Mouse (Mus musculus): ENCODE results near the gene Gm37240.

Gene Gm37240

GRCm38 (mm10) chr3:85741767-85742166 is 145.6 kb downstream of the Gm37240 start:
- no peak for DNase-seq

DNA sequence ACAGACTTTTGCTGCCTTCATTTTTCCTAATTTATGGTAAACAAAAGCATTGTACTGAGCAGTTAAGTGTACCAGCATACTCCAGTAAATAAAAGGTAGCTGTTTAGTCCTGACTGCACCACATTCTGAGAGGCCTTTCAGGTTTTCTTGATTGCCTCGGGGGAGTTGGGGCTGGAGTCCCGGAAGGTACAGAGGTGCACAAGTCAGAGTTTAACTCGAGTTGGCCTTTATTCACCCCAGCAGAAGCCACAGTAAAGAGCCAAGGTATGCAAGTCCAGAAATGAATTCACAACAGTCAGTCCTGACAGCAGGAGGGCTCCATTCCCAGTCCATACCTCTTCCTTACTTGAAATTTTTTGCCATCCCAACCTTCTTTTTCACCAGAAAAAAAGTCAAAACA is 148.7 kb downstream of the Gm37240 start:
- peak; percentile 23 for DNase-seq

DNA sequence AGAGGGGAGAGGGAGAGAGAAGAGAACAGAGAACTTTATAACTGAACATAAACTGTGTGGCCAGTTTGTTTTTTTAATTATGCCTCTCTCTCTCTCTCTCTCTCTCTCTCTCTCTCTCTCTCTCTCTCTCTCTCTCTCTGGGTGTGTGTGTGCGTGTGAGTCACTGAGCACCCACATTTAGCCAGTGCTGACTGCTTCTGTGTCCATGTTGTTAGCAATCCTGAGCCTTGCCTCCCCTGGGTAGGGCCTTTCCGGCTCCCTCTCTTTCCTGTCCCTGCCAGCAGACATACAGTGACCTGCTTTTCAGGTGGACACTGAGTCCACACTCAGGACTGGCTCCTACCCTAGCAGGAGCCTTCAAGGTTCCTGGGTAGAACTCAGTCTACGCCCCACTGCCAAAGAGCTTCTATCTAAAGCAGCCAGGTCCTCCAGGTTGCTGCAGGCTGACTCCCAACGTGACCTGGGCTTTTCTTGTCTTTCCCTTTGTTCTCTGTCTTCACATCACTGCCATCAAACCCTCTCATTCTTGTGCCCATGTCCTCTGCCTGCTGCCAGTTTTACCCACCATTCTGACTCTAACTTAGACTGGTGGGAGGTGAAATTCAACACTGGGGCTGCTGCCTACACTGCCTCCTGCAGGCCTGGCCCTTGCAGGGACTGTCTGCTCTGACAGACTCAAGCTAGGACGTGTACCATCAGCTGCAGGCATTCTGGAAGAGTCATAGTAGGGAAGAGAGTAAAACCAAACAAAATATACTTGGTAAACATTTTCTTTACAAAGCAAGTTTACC is 153.2 kb downstream of the Gm37240 start:
- DNase-seq, result no peak

GRCm38 (mm10) chr3:85727171-85727570 is 160.1 kb downstream of the Gm37240 start:
- no peak for DNase-seq

DNA sequence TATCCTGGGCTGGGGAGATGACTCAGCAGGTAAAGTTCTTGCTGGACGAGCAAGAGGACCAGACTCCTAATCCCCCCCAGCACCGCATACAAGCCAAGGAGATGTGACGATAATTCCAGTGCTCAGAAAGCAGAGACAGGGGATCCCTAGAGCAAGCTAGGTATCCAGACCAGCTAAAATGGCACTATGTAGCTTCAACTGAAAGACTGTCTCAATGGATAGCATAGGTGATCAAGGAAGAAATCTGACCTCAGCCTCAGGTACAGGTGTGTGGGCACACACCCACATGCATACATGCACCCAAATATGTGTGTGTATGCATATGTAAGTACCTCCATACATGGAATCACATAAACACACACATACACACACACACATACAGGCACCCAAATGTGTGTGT is 161.3 kb downstream of the Gm37240 start:
- no peak for DNase-seq

GRCm38 (mm10) chr3:85725110-85725509 is 162.2 kb downstream of the Gm37240 start:
- no peak for DNase-seq

DNA sequence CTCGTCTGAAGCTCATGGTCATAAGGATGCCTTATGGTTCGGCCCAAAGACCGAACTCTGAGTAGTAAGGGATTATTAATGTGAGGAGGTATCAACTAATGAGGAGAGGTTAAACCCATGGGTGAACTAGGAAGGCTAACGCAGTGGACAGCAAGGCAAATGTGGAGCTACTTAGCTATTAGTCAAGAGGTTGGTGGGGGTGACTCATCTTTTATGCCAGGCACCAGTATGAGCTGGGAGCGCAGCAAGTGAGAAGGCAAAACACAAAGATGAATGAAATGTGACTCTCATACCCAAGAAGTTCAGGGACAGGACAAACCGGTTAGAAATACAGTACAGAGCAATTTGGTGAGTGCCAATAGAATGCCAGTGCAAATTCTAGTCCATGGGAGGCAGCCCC is 164.7 kb downstream of the Gm37240 start:
- DNase-seq, result no peak

DNA sequence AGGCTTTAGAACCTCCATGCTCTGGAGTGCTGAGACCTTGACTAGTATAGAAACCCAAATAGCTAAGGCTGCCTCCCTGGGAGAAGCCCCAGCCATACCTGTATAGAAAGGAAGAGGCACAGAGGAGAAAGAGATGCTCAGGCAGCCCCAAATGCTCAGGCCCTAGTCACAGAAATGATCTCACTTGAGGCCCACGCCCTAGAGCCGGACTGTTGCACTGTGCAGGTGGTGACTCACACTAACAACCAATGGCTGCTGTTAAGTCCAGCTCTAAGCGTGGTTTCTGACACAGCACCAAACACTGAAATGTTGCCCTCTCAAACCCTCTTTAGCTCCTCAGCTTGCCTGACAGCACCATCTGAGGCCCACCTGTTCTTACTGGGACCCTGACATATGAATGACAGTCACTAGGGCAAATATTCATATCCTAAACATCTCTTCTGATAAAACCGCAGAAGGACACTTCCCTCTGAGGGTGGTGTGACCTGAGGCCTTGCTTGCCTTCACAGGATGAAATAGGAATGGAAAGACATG is 171.5 kb downstream of the Gm37240 start:
- no peak for DNase-seq

DNA sequence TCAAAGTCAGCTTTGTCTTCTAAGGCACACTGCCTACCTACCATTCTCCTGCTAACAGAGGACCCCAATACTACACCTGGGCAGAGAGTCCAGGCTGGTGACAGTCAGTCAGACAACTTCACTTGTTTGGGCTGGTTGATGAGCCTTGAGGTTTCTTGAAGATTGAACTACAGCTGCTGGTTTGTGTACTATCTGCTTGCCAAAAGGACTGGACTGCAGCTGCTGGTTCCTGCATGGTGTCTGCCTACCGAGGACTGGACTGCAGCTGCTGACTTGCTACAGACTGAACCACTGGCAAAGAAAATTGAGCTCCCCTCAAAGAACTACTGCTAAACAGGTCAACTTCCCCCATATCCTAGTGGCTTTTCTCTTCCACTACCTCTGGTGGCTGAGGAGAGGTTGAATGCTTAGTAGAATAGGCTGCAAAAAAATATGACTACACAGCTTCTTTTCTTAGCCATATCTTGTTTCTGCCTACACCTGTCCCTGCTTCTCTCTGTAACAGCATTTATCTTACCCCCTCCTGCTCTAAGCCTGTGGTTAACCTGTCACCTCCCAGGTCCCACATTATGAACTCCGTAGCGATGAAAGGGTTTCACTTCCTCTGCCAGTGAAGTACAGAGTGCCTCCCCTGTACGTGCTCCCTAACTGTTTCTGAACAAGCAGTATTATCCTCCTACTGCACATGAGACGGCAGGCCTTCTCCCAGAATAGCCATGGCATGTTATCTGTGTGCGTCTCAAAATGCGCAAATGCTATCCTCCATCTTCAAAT is 173.2 kb downstream of the Gm37240 start:
- DNase-seq, result no peak

DNA sequence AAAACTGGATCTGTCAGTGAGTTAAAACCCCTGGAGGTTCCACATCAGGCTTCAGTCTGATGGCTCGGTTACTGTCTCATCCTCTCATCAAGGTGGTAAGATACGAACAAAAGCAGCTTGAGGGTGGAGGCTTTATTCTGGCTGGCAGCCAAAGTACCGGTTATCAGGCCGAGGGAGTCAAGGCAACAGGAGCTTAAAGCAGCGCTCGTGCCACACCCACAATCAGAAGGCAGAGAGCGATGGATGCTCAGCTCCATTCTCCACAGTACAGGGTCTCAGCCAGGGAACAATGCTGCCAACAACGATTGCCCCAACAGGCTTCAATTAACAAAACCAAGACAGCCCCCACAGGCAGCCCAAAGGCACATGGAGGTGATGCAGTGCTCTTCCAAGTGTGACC is 176.6 kb downstream of the Gm37240 start:
- no peak for DNase-seq

GRCm38 (mm10) chr3:85707421-85707820 is 179.9 kb downstream of the Gm37240 start:
- DNase-seq, result peak; percentile 57

- DNase-seq, result no peak
Observed at GRCm38 (mm10) chr3:85703141-85703882, 184.0 kb downstream of the Gm37240 start.

GRCm38 (mm10) chr3:85698496-85698895 is 188.8 kb downstream of the Gm37240 start:
- no peak for DNase-seq

DNA sequence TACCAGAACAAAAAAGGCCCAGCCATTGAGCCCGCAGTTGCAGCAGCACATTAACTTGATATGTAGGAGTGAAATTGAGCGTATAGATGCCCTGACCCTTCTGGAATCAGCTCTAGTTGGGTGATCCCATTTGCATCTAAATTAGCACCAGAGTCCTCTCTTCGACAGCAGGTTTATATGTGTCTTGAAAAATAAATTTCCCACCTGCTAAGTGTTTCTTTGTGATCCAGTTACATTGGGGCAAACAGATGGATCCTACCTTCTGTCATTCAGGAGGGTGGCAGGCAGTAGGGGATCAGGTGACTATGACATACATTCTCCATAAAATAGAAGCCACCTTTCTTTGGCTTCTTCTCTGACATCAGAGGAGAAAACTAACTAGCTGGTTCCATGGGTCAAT is 192.3 kb downstream of the Gm37240 start:
- DNase-seq, result no peak

GRCm38 (mm10) chr3:85693013-85693412 is 194.3 kb downstream of the Gm37240 start:
- DNase-seq, result no peak

DNA sequence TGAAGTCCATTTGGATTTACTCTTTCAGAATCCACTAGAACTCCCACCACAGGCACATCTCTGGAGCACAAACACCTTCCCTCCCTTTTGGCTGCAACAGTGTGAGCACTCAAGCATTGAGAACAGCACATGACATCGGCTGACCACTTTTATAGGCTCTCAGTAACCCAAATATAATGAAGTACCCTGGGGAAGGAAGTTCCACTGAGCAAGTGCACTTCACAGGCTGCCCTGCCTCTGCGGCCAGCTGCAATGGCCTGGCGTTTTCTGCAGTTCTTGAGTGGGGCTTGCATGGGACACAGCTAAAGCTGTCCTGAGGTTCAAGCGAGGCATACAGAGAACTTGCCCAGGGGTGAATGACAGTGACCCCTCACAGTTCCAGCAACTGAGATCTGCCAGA is 196.2 kb downstream of the Gm37240 start:
- no peak for DNase-seq

GRCm38 (mm10) chr3:85688341-85688740 is 199.0 kb downstream of the Gm37240 start:
- no peak for DNase-seq

DNA sequence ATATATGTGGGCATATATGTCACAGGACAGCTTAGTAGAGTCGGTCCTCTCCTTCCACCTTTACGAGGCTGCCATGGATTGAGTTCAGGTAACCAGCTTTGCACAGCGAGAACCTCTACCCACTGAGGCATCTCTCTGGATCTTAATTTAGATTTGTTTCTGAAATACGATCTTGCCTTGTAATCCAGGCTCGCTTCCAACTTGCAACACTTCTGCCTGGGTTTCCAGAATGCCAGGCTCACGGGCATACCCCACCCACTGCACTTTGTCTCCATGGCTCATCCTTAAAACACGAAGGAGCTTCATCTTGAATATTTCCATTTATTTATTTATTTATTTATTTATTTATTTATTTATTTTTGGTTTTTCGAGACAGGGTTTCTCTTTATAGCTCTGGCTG is 202.0 kb downstream of the Gm37240 start:
- DNase-seq, result no peak

DNA sequence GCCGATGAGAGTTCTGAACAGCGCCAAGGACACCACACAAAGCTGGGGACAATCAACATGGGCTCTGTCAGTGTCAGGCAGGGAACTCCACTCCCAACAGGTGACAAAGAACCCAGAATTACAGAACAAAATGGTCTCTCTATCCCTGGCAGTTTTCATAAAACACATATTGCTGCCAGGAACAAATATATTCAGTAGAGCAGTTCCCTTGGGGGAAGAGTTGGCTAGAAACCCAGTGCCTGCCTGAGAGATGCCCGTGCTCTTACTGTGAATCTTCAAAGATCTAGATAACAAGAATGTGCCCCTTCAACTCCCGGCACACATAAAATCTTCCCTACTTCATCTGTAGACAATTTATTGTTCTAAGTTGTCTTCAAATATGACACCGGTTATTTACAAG is 203.7 kb downstream of the Gm37240 start:
- no peak for DNase-seq

GRCm38 (mm10) chr3:85681136-85681535 is 206.2 kb downstream of the Gm37240 start:
- no peak for DNase-seq

DNA sequence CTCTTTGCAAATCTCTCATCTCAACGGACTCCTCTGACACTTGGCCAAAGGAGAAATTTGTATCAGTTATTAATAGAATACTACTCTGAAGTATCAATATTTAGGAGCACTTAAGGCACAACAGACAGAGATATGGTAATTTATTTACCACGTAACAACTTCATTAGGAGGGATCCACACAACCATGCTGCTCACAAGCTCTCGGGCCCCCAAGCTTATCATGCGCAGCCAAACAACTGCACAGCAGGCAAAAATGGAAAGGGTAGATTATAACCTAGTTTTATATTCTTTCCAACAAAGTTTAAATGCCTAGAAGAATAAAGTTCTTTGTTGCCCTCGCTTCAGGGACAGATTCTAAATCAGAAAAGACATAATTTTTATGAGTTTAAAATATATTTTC is 207.4 kb downstream of the Gm37240 start:
- no peak for DNase-seq

- no peak for DNase-seq
Observed at GRCm38 (mm10) chr3:85679312-85679933, 207.9 kb downstream of the Gm37240 start.

DNA sequence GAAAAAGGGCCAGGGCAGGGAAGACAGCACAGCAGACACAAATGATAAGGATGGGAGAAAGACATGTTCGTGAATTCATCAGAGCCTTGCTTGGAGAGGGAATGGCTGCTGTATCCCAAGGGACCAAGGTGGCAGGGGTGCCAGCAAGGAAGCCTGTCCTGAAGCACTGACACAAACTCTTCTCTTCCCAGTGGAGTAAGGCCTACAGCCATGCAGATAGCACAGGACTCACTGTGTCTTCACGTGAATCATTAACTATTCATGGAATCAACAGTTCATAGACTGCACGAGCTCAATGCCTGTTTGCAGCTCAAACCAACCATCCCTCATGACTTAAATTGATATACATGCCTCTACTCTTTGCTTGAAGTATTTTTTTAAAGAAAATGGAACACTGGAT is 209.4 kb downstream of the Gm37240 start:
- no peak for DNase-seq
